Mouse (Mus musculus) MEL (cell line): ENCODE measurements around the gene Ube2i. TPM values are rescaled to one million over a fixed set of nuclear protein-coding genes. Genes with fewer than 3 reads are reported as not detected.

ENCODE experiments used
- DNase-seq: peaks from one replicate; pipeline ENCODE4 v3.0.0; 2011; ENCODE audit warnings: low read depth, low spot score
- H3K27ac ChIP-seq: 2 replicates; pipeline ENCODE4 v1.5.1; 2012; ENCODE audit warnings: low read depth, mild to moderate bottlenecking, control low read depth, low read length, moderate library complexity; ENCODE audit not compliant: control insufficient read depth
- H3K27me3 ChIP-seq, 2 experiments: fragments of 150-350 bp in 1 of 2; sonication (generic) in 1 of 2; 2 replicates each; pipeline ENCODE4 v1.6.1; 2012; ENCODE audit warnings: low read length in 2 of 2, mild to moderate bottlenecking in 2 of 2, improper control_type of control experiment in 1 of 2, moderate library complexity in 1 of 2; ENCODE audit not compliant: insufficient read depth in 2 of 2, control insufficient read depth in 1 of 2
- H3K36me3 ChIP-seq, 2 experiments: 2 replicates each; pipeline ENCODE4 v1.6.1; 2012 to 2014; ENCODE audit warnings: low read length in 2 of 2, improper control_type of control experiment in 1 of 2, inconsistent platforms in 1 of 2, mild to moderate bottlenecking in 1 of 2; ENCODE audit not compliant: insufficient read depth in 2 of 2, control insufficient read depth in 1 of 2
- H3K4me1 ChIP-seq, 2 experiments: fragments of 150-350 bp in 1 of 2; sonication (generic) in 1 of 2; 2 replicates each; pipeline ENCODE4 v1.6.1; 2012; ENCODE audit warnings: low read length in 2 of 2, improper control_type of control experiment in 1 of 2, mild to moderate bottlenecking in 1 of 2; ENCODE audit not compliant: insufficient read depth in 2 of 2, control insufficient read depth in 1 of 2
- H3K4me3 ChIP-seq, 2 experiments: fragments of 150-350 bp in 1 of 2; sonication (generic) in 1 of 2; 2 replicates each; pipeline ENCODE4 v1.5.1; 2012; ENCODE audit warnings: low read depth in 2 of 2, low read length in 2 of 2, mild to moderate bottlenecking in 2 of 2, moderate library complexity in 2 of 2, control low read depth in 1 of 2, improper control_type of control experiment in 1 of 2; ENCODE audit not compliant: control insufficient read depth in 1 of 2, insufficient read depth in 1 of 2
- H3K79me2 ChIP-seq: 2 replicates; pipeline ENCODE4 v1.6.1; 2012; ENCODE audit warnings: mild to moderate bottlenecking, low read length, moderate library complexity; ENCODE audit not compliant: control insufficient read depth, poor library complexity, insufficient read depth
- H3K9ac ChIP-seq: 2 replicates; pipeline ENCODE4 v1.6.1; 2012; ENCODE audit warnings: low read depth, mild to moderate bottlenecking, control low read depth, low read length, moderate library complexity; ENCODE audit not compliant: control insufficient read depth, poor library complexity, severe bottlenecking
- H3K9me3 ChIP-seq: fragments of 150-350 bp; sonication (generic); replicated peaks from 2 replicates; pipeline ENCODE4 v1.6.1; 2012; ENCODE audit warnings: mild to moderate bottlenecking, low read length, improper control_type of control experiment, moderate library complexity; ENCODE audit not compliant: insufficient read depth
- BHLHE40 ChIP-seq: IDR thresholded peaks from 2 replicates; pipeline ENCODE4 v1.6.1; 2012; ENCODE audit warnings: low read depth, mild to moderate bottlenecking, inconsistent platforms, low read length, improper control_type of control experiment, borderline replicate concordance
- CHD2 ChIP-seq: IDR thresholded peaks from 2 replicates; pipeline ENCODE4 v1.6.1; 2011; ENCODE audit warnings: low read length, improper control_type of control experiment
- CTCF ChIP-seq, 3 experiments: IDR thresholded peaks in 2 of 3; conservative IDR thresholded peaks in 1 of 3; 2 replicates each; pipeline ENCODE4 v1.5.1; 2011 to 2012; ENCODE audit warnings: low read length in 3 of 3, low read depth in 2 of 3, mild to moderate bottlenecking in 2 of 3, improper control_type of control experiment in 1 of 3, inconsistent platforms in 1 of 3, mixed read lengths in 1 of 3, moderate library complexity in 1 of 3; ENCODE audit not compliant: control insufficient read depth in 1 of 3, insufficient read depth in 1 of 3, poor library complexity in 1 of 3, severe bottlenecking in 1 of 3
- E2F4 ChIP-seq: IDR thresholded peaks from 2 replicates; pipeline ENCODE4 v1.6.1; 2011; ENCODE audit warnings: low read depth, low read length, improper control_type of control experiment, borderline replicate concordance
- ELF1 ChIP-seq: IDR thresholded peaks from 2 replicates; pipeline ENCODE4 v1.6.1; 2014; ENCODE audit warnings: low read depth, mild to moderate bottlenecking, inconsistent platforms, low read length, improper control_type of control experiment, moderate library complexity
- EP300 ChIP-seq, 2 experiments: IDR thresholded peaks; 2 replicates each; pipeline ENCODE4 v1.6.1; 2011; ENCODE audit warnings: improper control_type of control experiment in 2 of 2, low read length in 2 of 2, low read depth in 1 of 2, mild to moderate bottlenecking in 1 of 2
- ETS1 ChIP-seq: IDR thresholded peaks from 2 replicates; pipeline ENCODE4 v1.6.1; 2012; ENCODE audit warnings: low read depth, mild to moderate bottlenecking, inconsistent platforms, low read length, improper control_type of control experiment, moderate library complexity
- GABPA ChIP-seq: IDR thresholded peaks from 2 replicates; pipeline ENCODE4 v1.6.1; 2012; ENCODE audit warnings: low read depth, mild to moderate bottlenecking, inconsistent platforms, low read length, improper control_type of control experiment, moderate library complexity
- JUND ChIP-seq: IDR thresholded peaks from 2 replicates; pipeline ENCODE4 v1.6.1; 2011; ENCODE audit warnings: low read depth, mild to moderate bottlenecking, improper control_type of control experiment, low read length
- MAFK ChIP-seq: IDR thresholded peaks from 2 replicates; pipeline ENCODE4 v1.6.1; 2011; ENCODE audit warnings: low read depth, mild to moderate bottlenecking, low read length, improper control_type of control experiment, borderline replicate concordance
- MAZ ChIP-seq: IDR thresholded peaks from 2 replicates; pipeline ENCODE4 v1.6.1; 2012; ENCODE audit warnings: low read depth, mild to moderate bottlenecking, inconsistent platforms, low read length, improper control_type of control experiment
- MYB ChIP-seq: IDR thresholded peaks from 2 replicates; pipeline ENCODE4 v1.6.1; 2011; ENCODE audit warnings: mild to moderate bottlenecking, low read depth, low read length, improper control_type of control experiment
- POLR2AphosphoS2 ChIP-seq: IDR thresholded peaks from 2 replicates; pipeline ENCODE4 v1.6.1; 2011; ENCODE audit warnings: low read length, improper control_type of control experiment
- SIN3A ChIP-seq: IDR thresholded peaks from 2 replicates; pipeline ENCODE4 v1.6.1; 2012; ENCODE audit warnings: low read length, improper control_type of control experiment, inconsistent platforms
- SMC3 ChIP-seq: IDR thresholded peaks from 2 replicates; pipeline ENCODE4 v1.6.1; 2011; ENCODE audit warnings: low read depth, low read length, improper control_type of control experiment
- TAL1 ChIP-seq: IDR thresholded peaks from 2 replicates; pipeline ENCODE4 v1.6.1; 2012; ENCODE audit warnings: mild to moderate bottlenecking, inconsistent platforms, low read length, moderate library complexity, mixed read lengths
- TBP ChIP-seq: IDR thresholded peaks from 2 replicates; pipeline ENCODE4 v1.8.0; 2011; ENCODE audit warnings: low read depth, low read length, improper control_type of control experiment
- TCF12 ChIP-seq: IDR thresholded peaks from 2 replicates; pipeline ENCODE4 v1.6.1; 2014; ENCODE audit warnings: low read depth, mild to moderate bottlenecking, inconsistent platforms, low read length, improper control_type of control experiment, moderate library complexity
- USF2 ChIP-seq, 2 experiments: IDR thresholded peaks; 2 replicates each; pipeline ENCODE4 v1.6.1; 2011 to 2012; ENCODE audit warnings: improper control_type of control experiment in 2 of 2, low read length in 2 of 2, borderline replicate concordance in 1 of 2, inconsistent platforms in 1 of 2, low read depth in 1 of 2, mild to moderate bottlenecking in 1 of 2; ENCODE audit not compliant: insufficient read depth in 1 of 2
- ZKSCAN1 ChIP-seq: IDR thresholded peaks from 2 replicates; pipeline ENCODE4 v1.6.1; 2012; ENCODE audit warnings: low read depth, mild to moderate bottlenecking, inconsistent platforms, low read length, improper control_type of control experiment, moderate library complexity
- ZMIZ1 ChIP-seq: IDR thresholded peaks from 2 replicates; pipeline ENCODE4 v1.6.1; 2012; ENCODE audit warnings: low read depth, mild to moderate bottlenecking, inconsistent platforms, low read length, improper control_type of control experiment, moderate library complexity
- polyA plus RNA-seq, 2 experiments: library from polyadenylated mRNA; stranded (reverse) in 1 of 2; unstranded in 1 of 2; fragments of >175 nt in 1 of 2; fragments of >200 nt in 1 of 2; gene quantifications; 2 replicates each; pipeline versions ENCODE4 v1.2.1 to v1.2.4; 2012; ENCODE audit warnings: low replicate concordance in 2 of 2, low read depth in 1 of 2; ENCODE audit not compliant: insufficient read length in 2 of 2, insufficient read depth in 1 of 2, missing spikeins in 1 of 2
- total RNA-seq: library from RNA; depleted of rRNA; stranded (reverse); fragments of 300-350 nt; gene quantifications from 2 replicates; pipeline ENCODE4 v1.2.3, GENCODE M21; 2012

Ube2i gene
- total and polyA plus RNA-seq, 3 experiments, result 464 to 564 TPM; not detected in 1

- peaks cover 17% of the 10 kb centered on the region for H3K79me2 ChIP-seq
- no peak overlapping the region for H3K4me3 ChIP-seq
- DNase-seq, result no peak
- H3K4me1 ChIP-seq, result peaks cover 5 to 24% of the 10 kb centered on the region in 2 experiments; a peak in 3 of 4 replicates
- TF ChIP-seq ZMIZ1 (no peak), USF2 (IDR thresholded peaks at IDR 0.05; ENCODE audit: borderline replicate concordance in 1 of 2, insufficient read depth in 1 of 2, low read depth in 1 of 2, low read length in 2 of 2) (no peak), JUND (no peak), ETS1 (no peak), SMC3 (no peak), TBP (no peak), BHLHE40 (no peak), MAZ (no peak), E2F4 (no peak), POLR2AphosphoS2 (no peak), ELF1 (no peak), TCF12 (no peak), MYB (no peak), TAL1 (no peak), CHD2 (no peak), ZKSCAN1 (no peak), EP300 (IDR thresholded peaks at IDR 0.05; ENCODE audit: low read depth in 1 of 2, low read length in 2 of 2) (no peak)
- TF ChIP-seq, all 39 proteins: peak for 0
- peaks cover 1 to 12% of the 10 kb centered on the region in 2 experiments; a peak in 2 of 4 replicates for H3K36me3 ChIP-seq
- H3K9me3 ChIP-seq, result no peaks in the 10 kb centered on the region
- no peaks in the 10 kb centered on the region for H3K27me3 ChIP-seq
- no peak overlapping the region for H3K27ac ChIP-seq
- no peak overlapping the region for H3K9ac ChIP-seq
Observed at GRCm38 (mm10) chr17:25219492-25220295, 54.7 kb downstream of the Ube2i start.

- H3K9ac ChIP-seq, result no peak overlapping the region
- DNase-seq, result no peak
- H3K79me2 ChIP-seq, result peaks cover 10% of the 10 kb centered on the region
- H3K27me3 ChIP-seq, result no peaks in the 10 kb centered on the region
- H3K36me3 ChIP-seq, result peaks cover 1 to 5% of the 10 kb centered on the region in 2 experiments; a peak in 2 of 4 replicates
- no peak overlapping the region for H3K27ac ChIP-seq
- H3K9me3 ChIP-seq, result no peaks in the 10 kb centered on the region
- TF ChIP-seq TBP (no peak), SIN3A (no peak), JUND (no peak), CTCF (IDR thresholded peaks at IDR 0.05 in 2 of 3, conservative IDR thresholded peaks at IDR 0.05 in 1 of 3; ENCODE audit: control insufficient read depth in 1 of 3, insufficient read depth in 1 of 3, low read depth in 2 of 3, low read length in 3 of 3, poor library complexity in 1 of 3, severe bottlenecking in 1 of 3) (no peak), GABPA (no peak), MAFK (no peak)
- no peak overlapping the region for H3K4me3 ChIP-seq
- peaks cover 3 to 16% of the 10 kb centered on the region in 2 experiments; a peak in 3 of 4 replicates for H3K4me1 ChIP-seq
Observed at GRCm38 (mm10) chr17:25218967-25219366, 55.5 kb downstream of the Ube2i start.
